Mouse (Mus musculus): ENCODE measurements at regions not wholly inside any gene's neighbourhood (a gene's known extent, or its start where the extent isn't known, plus 50 kb on each side); places are given as distances from the start of the nearest gene placed in this dataset.

- TF ChIP-seq NANOG (IDR thresholded peaks at IDR 0.05; ENCODE audit: borderline replicate concordance, low read length), result no peak
- TF ChIP-seq CTCF (conservative IDR thresholded peaks at IDR 0.05; ENCODE audit: low read length), result no peak
- TF ChIP-seq POU5F1 (IDR thresholded peaks at IDR 0.05; ENCODE audit: borderline replicate concordance, low read length), result no peak
- Histone ChIP-seq H3K4me1 (replicated peaks; ENCODE audit: low read depth, low read length) (peaks cover 41% of the 10 kb centered on the region), H3K9me3 (ENCODE audit: low read length) (no peaks in the 10 kb centered on the region)
Observed at GRCm38 (mm10) chr3:70460811-70461210, 453.4 kb downstream of the Otol1 start.

GRCm38 (mm10) chr3:70463221-70463620 lies 455.8 kb downstream of the Otol1 start:
- no peak for TF ChIP-seq CTCF (conservative IDR thresholded peaks at IDR 0.05; ENCODE audit: low read length)
- TF ChIP-seq POU5F1 (IDR thresholded peaks at IDR 0.05; ENCODE audit: borderline replicate concordance, low read length), result peak; percentile 66; the same call in 1 of the 2 replicates

More at GRCm38 (mm10) chr3:70460811-70461210, 453.4 kb downstream of the Otol1 start:
- no peak overlapping the region for H3K4me3 ChIP-seq (replicated peaks; ENCODE audit: low read length)
- H3K27me3 ChIP-seq (ENCODE audit: insufficient read depth, low read length), result no peaks in the 10 kb centered on the region
- no peaks in the 10 kb centered on the region for H3K36me3 ChIP-seq (ENCODE audit: insufficient read depth, low read length)

DNA sequence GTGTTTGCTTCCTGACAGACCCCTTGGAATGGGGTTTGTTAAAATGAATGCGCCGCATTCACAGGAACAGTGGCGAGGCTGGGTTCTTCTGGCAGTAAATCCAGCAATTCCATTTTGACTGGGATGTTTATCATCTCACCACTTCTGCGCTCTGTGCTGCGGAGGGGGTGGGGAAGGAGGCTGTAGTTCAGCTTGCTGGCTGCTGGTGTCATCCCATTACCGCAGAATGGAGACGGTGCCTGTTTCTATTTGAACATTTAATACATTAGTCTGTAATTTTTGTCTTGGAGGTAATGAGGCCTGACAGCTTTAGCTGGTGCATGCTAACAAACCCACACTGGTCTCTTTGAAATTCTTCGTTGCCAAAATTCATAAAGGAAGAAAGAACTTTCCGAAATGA lies 475.1 kb downstream of the Otol1 start:
- Histone ChIP-seq H3K27me3 (ENCODE audit: insufficient read depth, low read length) (no peaks in the 10 kb centered on the region), H3K4me1 (replicated peaks; ENCODE audit: low read depth, low read length) (no peaks in the 10 kb centered on the region), H3K9me3 (ENCODE audit: low read length) (no peaks in the 10 kb centered on the region), H3K4me3 (replicated peaks; ENCODE audit: low read length) (no peak overlapping the region), H3K36me3 (ENCODE audit: insufficient read depth, low read length) (no peaks in the 10 kb centered on the region)
- no peak for TF ChIP-seq NANOG (IDR thresholded peaks at IDR 0.05; ENCODE audit: borderline replicate concordance, low read length)

More at GRCm38 (mm10) chr3:70463221-70463620, 455.8 kb downstream of the Otol1 start:
- Histone ChIP-seq H3K27me3 (ENCODE audit: insufficient read depth, low read length) (no peaks in the 10 kb centered on the region), H3K36me3 (ENCODE audit: insufficient read depth, low read length) (no peaks in the 10 kb centered on the region), H3K4me3 (replicated peaks; ENCODE audit: low read length) (no peak overlapping the region), H3K9me3 (ENCODE audit: low read length) (no peaks in the 10 kb centered on the region), H3K4me1 (replicated peaks; ENCODE audit: low read depth, low read length) (peaks cover 28% of the 10 kb centered on the region)

DNA sequence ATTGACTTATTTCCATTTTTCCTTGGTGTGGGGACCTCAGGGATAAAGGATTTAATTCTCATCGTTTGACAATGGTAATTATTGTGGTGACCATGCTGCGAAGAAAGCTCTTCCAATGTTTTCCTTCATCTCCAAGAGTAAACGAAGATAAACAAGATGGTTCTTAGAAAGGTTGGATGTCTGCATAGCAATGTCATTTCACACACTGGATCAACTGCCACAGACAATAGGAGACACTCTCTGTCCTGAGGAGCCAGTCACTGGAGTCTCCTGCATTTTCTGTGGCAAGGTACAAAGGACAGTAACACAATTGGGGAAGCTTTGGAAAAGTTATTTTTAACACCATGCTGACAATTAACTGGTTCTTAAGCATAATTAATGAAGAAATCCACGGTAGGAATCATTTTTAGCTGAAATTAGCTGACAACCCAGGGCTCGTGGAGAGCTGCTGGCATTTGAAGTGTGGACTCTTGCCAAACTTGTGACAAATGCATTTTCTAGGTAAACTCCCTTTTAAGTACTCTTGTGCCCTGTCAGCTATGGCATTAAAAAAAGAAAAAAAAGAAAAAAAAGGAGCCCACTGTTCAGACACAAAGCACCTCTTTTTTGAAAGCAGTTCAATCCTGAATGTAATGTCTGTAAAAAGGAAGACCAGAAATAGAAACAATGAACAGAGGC lies 475.8 kb downstream of the Otol1 start:
- no peaks in the 10 kb centered on the region for H3K9me3 ChIP-seq (ENCODE audit: low read length)
- no peak overlapping the region for H3K4me3 ChIP-seq (replicated peaks; ENCODE audit: low read length)
- no peaks in the 10 kb centered on the region for H3K27me3 ChIP-seq (ENCODE audit: insufficient read depth, low read length)
- no peaks in the 10 kb centered on the region for H3K36me3 ChIP-seq (ENCODE audit: insufficient read depth, low read length)
- TF ChIP-seq NANOG (IDR thresholded peaks at IDR 0.05; ENCODE audit: borderline replicate concordance, low read length) (no peak), POU5F1 (IDR thresholded peaks at IDR 0.05; ENCODE audit: borderline replicate concordance, low read length) (no peak), CTCF (conservative IDR thresholded peaks at IDR 0.05; ENCODE audit: low read length) (no peak)
- no peaks in the 10 kb centered on the region for H3K4me1 ChIP-seq (replicated peaks; ENCODE audit: low read depth, low read length)

DNA sequence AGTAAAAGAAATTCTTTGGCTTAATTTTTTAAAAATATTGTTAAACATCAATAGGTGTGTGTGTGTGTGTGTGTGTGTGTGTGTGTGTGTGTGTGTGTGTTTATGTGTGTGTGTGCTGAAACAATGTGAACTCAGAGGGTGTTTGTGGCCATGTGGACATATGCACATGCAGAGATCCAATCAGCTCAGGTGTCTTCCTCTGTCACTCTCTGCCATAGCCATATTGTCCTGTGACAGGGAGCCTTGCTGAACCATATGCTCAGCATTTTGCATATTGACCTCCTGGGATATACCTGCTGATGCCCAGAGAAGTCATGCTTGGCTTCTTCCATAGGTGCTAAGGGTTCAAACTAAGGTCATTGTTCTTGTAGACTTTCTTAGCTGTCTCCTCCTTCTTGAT lies 489.0 kb downstream of the Otol1 start:
- Histone ChIP-seq H3K36me3 (ENCODE audit: insufficient read depth, low read length) (no peaks in the 10 kb centered on the region), H3K9me3 (ENCODE audit: low read length) (no peaks in the 10 kb centered on the region), H3K27me3 (ENCODE audit: insufficient read depth, low read length) (no peaks in the 10 kb centered on the region), H3K4me1 (replicated peaks; ENCODE audit: low read depth, low read length) (no peaks in the 10 kb centered on the region), H3K4me3 (replicated peaks; ENCODE audit: low read length) (no peak overlapping the region)
- TF ChIP-seq NANOG (IDR thresholded peaks at IDR 0.05; ENCODE audit: borderline replicate concordance, low read length) (no peak), POU5F1 (IDR thresholded peaks at IDR 0.05; ENCODE audit: borderline replicate concordance, low read length) (no peak), CTCF (conservative IDR thresholded peaks at IDR 0.05; ENCODE audit: low read length) (no peak)

DNA sequence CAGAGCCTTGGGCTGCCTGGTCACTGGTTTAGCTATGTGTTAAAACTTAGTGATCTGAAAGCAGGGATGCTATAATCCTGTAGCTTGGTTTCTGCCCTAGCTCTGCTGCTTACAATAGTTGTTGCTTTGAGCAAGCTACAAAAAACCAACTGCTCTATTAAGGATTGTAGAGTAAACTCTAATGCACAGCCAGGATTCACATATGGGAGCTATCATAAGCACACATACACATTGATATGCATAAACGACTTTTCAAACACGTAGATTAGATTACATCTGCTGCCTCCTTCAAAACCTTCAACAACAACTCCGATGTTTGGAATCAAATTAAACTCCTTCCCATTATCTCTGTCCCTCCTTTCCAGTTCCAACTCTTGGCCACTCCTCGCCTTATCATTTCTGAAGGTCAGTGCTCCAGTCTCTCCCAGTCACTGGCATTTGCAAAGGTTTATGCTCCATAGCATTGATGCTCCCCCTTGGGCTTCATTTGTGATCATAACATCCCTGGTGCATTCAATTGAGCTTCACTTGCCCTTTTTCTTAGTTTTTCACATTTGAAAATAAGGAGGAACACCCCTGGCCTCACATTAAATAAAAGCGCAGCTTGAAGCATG lies 492.9 kb downstream of the Otol1 start:
- Histone ChIP-seq H3K36me3 (ENCODE audit: insufficient read depth, low read length) (no peaks in the 10 kb centered on the region), H3K4me1 (replicated peaks; ENCODE audit: low read depth, low read length) (no peaks in the 10 kb centered on the region), H3K9me3 (ENCODE audit: low read length) (no peaks in the 10 kb centered on the region), H3K27me3 (ENCODE audit: insufficient read depth, low read length) (no peaks in the 10 kb centered on the region), H3K4me3 (replicated peaks; ENCODE audit: low read length) (no peak overlapping the region)
- TF ChIP-seq POU5F1 (IDR thresholded peaks at IDR 0.05; ENCODE audit: borderline replicate concordance, low read length) (no peak), NANOG (IDR thresholded peaks at IDR 0.05; ENCODE audit: borderline replicate concordance, low read length) (no peak), CTCF (conservative IDR thresholded peaks at IDR 0.05; ENCODE audit: low read length) (no peak)

DNA sequence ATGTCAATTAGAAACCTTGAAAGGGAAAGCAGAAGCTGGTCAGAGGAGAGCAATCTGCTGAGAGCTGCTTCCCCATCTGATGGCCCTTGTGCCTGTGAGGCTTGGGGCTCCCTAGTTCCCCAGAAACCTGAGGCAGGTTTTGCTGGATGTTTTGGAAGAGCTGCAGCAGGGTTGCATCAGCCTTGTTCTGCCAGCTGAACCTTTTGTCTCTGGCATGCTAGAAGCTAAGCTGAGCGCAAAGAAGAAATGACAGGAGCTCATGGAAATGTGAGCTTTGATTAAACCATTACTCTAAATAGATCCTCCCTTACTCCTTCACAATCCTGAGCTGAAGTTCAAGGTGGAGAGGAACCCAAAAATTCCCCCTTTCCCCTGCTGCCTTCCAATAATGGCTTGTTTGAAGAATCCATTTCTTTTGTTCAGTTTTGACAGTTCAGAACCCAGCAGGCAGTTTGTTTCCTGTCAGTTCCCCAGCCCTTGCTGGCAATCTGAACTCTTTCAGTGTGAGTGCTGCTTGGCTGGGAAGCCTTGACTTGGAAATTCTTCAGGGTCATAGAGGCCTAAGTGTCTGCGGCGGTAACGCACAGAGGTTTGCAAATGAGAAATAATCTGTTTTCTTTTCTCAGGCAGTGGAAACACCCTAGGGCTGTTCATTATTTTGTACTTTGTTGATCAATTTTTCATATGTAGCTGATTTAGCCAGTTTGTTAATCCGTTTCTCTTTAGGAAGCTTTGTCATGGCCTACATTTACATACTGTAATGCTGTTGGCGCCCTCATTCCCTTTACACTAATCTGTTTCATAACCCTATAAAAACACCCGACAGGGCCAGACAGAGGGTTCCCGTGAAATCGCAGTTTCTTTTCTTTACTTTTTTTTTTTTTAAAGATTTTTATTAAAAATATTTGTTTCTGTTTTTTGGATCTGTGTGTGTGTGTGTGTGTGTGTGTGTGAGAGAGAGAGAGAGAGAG lies 493.9 kb downstream of the Otol1 start:
- TF ChIP-seq POU5F1 (IDR thresholded peaks at IDR 0.05; ENCODE audit: borderline replicate concordance, low read length) (no peak), CTCF (conservative IDR thresholded peaks at IDR 0.05; ENCODE audit: low read length) (no peak), NANOG (IDR thresholded peaks at IDR 0.05; ENCODE audit: borderline replicate concordance, low read length) (no peak)
- Histone ChIP-seq H3K27me3 (ENCODE audit: insufficient read depth, low read length) (no peaks in the 10 kb centered on the region), H3K9me3 (ENCODE audit: low read length) (no peaks in the 10 kb centered on the region)

GRCm38 (mm10) chr3:70533593-70534321 lies 526.3 kb downstream of the Otol1 start:
- H3K9me3 ChIP-seq (ENCODE audit: low read length), result no peaks in the 10 kb centered on the region
- H3K27me3 ChIP-seq (ENCODE audit: insufficient read depth, low read length), result no peaks in the 10 kb centered on the region
- TF ChIP-seq POU5F1 (IDR thresholded peaks at IDR 0.05; ENCODE audit: borderline replicate concordance, low read length), result no peak
- TF ChIP-seq NANOG (IDR thresholded peaks at IDR 0.05; ENCODE audit: borderline replicate concordance, low read length), result no peak
- no peak for TF ChIP-seq CTCF (conservative IDR thresholded peaks at IDR 0.05; ENCODE audit: low read length)
- no peaks in the 10 kb centered on the region for H3K36me3 ChIP-seq (ENCODE audit: insufficient read depth, low read length)
- H3K4me3 ChIP-seq (replicated peaks; ENCODE audit: low read length), result no peak overlapping the region
- H3K4me1 ChIP-seq (replicated peaks; ENCODE audit: low read depth, low read length), result no peaks in the 10 kb centered on the region

More for the DNA sequence above, 493.9 kb downstream of the Otol1 start:
- no peaks in the 10 kb centered on the region for H3K36me3 ChIP-seq (ENCODE audit: insufficient read depth, low read length)
- no peak overlapping the region for H3K4me3 ChIP-seq (replicated peaks; ENCODE audit: low read length)
- no peaks in the 10 kb centered on the region for H3K4me1 ChIP-seq (replicated peaks; ENCODE audit: low read depth, low read length)

Data from E14TG2a.4 (cell line).